Mouse (Mus musculus) spleen, adult 18-20 months (tissue): ENCODE measurements at regions not wholly inside any gene's neighbourhood (a gene's known extent, or its start where the extent isn't known, plus 50 kb on each side); places are given as distances from the start of the nearest gene placed in this dataset.
"Not testable (repeated sequence)": the region's sequence is repeated elsewhere in the genome, so short reads cannot be mapped to it uniquely, and the experiment has no call there.

Experiments used
- DNase-seq, 2 experiments: peaks; one replicate each; pipeline ENCODE4 v3.0.0; 2022; ENCODE audit warnings: mixed read lengths in 2 of 2

- DNase-seq = no peak
Measured at GRCm38 (mm10) chr3:147796524-147796923, 944.4 kb downstream of the Ttll7 start.

- no peak for DNase-seq
Measured at GRCm38 (mm10) chr3:147795116-147795515, 942.9 kb downstream of the Ttll7 start.

- no peak for DNase-seq
Measured at GRCm38 (mm10) chr3:147786555-147786954, 934.4 kb downstream of the Ttll7 start.

- no peak for DNase-seq
Measured at GRCm38 (mm10) chr3:147750842-147751191, 898.6 kb downstream of the Ttll7 start.

DNA sequence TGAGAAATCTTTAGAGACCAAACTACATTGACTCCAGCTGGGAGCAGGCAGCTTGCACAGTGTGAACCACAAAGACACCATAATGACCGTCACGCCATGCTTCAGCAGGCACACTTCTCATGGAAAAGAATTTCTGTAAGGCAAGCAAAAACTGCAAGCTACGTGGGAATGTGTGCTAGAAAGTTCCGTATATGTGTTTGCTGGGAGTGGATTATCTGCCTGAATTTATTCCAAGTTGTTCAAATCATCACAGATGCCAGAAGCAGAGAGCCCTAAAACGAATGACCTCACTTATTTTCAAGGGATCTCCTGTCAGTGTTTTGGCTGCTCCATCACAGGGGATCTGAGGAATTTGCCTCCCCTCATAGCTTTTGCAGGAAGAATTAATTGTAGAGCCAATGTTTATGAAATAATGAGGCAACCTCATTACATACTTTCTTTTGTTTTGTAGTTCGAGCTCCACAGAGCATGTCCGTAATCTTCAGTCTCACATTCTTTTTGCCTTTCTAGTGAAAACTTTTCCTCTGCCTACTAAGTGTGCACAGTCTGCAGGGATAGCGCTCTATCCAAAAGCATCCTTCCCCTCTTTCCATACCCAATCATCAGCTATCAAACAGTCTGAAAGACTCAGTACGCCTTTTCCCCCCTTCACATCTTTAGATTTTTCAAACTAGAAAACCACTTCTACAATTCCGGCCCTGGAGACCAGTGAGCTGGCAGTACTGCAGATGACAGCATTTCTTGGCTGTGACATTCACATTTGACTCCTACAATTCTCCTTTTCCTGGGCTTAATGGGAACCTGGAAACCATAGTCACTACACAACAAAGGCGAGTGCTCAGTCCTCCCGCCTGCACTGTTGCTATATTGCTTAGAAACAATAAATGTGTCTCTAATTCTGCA lies 898.0 kb downstream of the Ttll7 start:
- no peak for DNase-seq

DNA sequence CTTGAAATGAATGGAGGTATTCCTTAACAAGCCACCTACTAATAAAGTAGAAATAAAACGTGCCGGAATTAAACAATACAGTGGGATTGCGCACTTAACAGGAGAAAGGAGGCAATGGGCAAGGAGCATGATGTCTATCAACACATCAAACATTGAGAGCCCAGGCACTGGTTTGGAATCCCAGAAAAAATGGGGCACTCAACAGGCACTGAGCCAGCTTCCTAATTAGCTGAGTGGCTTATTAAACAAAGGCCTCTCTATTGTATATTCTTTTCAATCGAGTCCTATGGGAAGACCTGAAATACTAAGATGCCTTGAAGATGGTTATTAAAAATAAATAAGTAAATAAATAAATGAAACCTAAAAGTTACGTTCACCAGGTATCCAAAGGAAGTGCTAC lies 897.3 kb downstream of the Ttll7 start:
- DNase-seq = no peak

DNA sequence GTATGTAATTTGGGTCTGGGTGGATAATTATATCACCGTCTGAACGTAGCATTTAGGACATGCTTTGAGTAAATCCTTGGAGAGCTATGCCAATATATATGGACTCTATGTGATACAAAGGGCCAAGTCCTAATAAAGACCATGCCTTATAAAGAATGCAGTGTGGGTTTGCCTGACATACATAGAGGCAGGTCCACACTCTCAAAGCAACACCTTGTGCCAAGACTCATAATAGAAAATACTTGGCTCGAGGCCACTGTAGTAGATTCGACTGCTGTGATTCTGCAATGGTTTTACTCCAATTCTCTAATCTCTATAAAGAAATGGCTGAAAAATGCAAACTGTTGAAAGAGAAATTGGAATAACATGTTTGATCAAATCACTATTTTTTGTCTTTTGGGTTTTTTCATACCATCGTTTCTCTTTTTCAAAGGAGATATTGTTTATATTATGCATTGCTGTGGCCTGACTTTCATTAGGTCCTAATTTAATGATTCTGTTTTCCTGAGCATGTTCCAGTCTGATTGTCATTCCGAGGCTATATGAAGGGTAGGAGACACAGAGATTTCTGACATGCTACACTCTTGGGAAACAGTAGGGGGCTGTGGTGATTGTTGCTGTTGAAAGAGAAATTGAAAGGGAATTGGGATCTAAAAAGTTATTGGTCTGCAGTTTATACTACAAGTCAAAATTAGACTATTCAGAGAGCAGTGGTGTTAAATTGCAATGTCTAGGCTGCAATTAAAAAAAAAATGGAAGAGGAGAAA lies 884.7 kb downstream of the Ttll7 start:
- no peak for DNase-seq

GRCm38 (mm10) chr3:147716391-147716790 lies 864.2 kb downstream of the Ttll7 start:
- DNase-seq = no peak

DNA sequence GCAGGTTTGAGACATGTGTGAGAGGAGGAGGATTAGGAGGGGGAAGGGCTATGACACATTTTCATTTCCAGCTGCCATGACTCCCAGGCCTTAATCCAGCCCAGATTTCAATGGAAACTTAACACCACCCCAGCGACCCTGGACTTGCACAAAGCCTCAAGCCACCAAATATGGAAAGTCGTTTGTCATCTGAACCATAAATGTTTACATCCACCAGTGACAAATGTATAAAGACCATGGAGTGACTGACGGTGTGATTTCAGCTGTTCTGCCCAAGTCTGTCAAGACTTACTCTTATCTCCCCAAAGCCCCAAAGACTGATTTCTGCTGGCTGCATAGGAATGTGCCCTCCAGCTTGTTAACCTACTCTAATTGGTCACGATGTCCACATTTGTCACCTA lies 855.2 kb downstream of the Ttll7 start:
- no peak for DNase-seq

GRCm38 (mm10) chr3:147683730-147684129 lies 831.6 kb downstream of the Ttll7 start:
- DNase-seq = no peak

DNA sequence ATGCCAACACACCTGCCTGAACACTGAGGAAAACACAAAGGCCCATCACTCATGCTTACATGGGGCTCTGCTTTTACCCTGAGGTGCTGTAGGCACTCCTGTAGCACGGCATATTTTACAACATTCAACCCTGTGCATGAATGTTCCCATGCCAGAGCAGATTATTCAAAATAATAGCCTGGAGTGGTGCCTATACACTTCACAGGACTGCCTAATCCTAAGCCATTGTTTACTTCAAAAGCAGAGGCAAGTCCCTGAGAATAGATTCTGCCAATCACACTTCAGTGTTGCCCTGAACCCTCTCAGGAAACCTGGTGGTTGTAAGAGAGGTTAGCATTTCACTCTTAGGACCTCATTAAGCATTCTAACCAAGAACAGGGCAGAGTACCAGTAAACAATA lies 828.1 kb downstream of the Ttll7 start:
- DNase-seq = no peak

GRCm38 (mm10) chr3:147662572-147662971 lies 810.4 kb downstream of the Ttll7 start:
- DNase-seq = no peak

DNA sequence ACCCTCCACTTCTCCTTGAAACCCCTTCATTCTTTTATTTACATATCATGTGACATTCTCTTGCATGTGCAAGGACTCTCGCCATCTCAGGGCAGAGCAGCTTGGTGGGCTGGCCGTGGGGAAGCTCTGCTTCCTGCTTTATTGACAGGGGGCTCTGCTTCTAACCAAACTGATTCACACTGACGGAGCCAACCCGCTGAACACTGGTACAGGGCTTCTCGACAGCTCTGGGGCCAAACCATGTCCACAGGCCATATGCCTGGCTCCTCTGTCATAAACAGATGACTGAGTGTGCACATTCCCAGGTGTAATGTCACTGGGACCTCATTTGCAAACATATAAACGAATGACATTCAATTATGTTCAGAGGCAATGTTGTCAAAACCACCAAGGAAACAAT lies 800.7 kb downstream of the Ttll7 start:
- no peak for DNase-seq

DNA sequence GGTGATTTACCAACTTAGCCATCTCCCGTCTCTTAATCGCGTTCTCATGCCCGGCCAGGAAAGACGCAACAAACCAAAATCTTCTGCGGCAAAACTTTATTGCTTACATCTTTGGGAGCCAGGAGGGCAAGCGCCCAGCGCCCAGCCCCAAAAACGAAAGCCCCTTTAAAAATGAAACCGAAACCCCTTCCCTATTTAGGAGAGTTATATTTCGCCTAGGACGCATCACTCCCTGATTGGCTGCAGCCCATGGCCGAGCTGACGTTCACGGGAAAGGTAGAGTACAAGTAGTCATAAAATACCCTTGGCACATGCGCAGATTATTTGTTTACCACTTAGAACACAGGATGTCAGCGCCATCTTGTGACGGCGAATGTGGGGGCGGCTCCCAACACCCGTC lies 783.3 kb downstream of the Ttll7 start:
- not testable (repeated sequence) for DNase-seq

DNA sequence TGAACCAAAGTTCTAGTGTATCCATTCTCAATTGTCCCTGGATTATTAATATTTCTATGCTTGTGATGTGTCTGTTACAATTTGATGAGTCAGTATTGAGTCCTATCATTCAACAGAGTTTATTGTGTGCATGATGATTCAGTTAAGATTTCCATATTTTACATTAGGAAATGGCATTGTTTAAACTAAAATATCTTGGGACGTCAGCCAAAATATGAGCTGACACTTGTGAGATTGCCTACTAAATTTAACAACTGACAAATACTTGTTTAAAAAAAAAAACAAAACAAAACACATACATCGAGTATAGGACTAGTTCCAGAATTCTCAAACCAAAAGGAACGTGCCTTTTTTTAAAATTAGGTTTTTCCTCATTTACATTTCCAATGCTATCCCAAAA lies 779.0 kb downstream of the Ttll7 start:
- DNase-seq = no peak

DNA sequence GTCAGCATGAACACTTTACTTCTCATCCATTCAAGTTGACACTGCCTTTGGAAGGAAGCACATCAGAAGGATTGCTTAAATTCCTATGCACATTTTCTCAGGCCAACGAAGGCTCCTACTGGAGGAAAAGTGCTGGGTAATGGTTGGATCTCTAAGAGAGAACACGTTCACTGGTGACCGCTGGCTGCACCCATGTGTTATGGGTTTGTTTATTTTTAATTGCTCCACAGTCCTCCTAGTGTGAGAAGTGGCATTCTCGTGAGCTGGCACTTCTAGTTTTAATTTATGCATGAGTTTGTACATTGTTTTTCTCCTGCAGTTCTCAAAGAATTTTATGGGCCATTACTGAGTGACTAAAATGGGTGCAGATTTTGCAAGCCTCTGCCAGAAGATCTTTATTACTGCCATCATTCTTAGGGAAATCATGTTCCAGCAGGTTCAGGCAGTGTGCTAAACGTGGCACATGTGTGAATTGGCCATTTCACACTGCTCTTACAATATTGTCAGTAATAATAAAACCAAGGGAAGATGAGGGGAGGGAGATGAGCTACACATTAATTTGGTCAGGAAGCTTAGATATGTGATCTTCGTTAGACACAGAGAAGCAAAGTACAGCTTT lies 731.6 kb downstream of the Ttll7 start:
- DNase-seq = no peak

- no peak for DNase-seq
Measured at GRCm38 (mm10) chr3:147571850-147572249, 719.7 kb downstream of the Ttll7 start.

DNA sequence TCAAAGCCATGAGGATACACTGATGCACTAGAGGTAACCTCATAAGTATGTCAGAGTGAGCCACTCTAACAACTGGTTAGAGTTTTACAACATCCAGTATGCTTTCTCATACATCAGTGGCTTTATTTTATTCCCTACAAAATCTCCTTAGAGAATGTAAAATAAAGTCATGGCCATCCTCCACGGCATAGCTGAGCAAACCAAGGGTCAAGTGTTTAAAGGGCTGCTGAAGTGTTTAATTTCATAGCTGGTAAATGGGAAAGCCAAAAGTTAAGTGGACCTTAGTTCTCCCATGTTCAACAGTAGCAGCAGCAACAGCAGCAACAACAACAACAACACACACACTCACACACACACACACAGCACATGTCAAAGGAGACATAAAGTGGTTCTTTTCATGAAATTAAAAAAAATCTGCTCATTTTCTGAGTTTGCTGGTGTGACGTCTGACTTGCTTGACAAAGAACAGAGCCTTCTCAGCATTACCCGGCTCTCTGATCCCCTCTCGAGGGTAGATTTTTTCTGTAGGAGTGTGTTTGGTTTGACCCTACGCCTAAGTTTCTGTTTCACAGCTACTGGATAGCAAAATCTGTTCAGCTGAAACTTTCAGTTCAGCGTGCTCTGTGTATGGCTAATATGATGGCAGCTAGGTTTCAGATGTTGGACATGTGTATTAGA lies 693.3 kb downstream of the Ttll7 start:
- no peak for DNase-seq

GRCm38 (mm10) chr3:147542285-147542684 lies 690.1 kb downstream of the Ttll7 start:
- no peak for DNase-seq

- DNase-seq = no peak
Measured at GRCm38 (mm10) chr3:147537584-147537983, 685.4 kb downstream of the Ttll7 start.

GRCm38 (mm10) chr3:147532196-147532595 lies 680.0 kb downstream of the Ttll7 start:
- DNase-seq = no peak

DNA sequence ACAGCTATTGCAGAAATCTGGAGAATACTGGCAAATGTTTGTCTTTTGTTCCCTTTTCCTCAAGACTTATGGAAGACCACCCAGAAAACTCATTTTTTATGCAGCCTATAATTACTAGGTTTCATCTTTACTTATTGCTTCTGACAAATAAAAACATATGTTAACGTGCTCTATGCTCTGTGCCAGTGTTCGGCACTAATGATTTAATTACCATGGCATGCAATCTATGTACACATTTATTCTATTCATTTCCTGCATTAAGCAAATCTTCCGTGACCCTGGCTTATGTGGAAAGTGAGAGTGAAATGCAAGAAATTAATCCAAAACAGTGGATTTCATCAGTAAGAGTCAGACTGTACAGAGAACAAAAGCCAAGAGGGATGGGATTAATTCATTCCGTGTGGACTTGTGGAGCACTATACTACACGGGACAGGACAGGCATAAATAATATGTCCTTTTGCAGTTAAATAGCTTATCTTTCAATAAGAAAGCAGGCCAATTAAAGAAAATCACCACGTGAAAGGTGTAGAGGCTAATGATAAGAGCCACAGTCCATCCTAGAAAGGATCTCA lies 679.5 kb downstream of the Ttll7 start:
- no peak for DNase-seq
